Mouse (Mus musculus): ENCODE measurements around the gene Tbx5. TPM values are rescaled to one million over a fixed set of nuclear protein-coding genes. Genes with fewer than 3 reads are reported as not detected.
A peak's percentile ranks its signal among the peaks of the same experiment; 100 is the strongest.

Gene Tbx5
- polyA plus RNA-seq, 1 experiment = 2.7 TPM

DNA sequence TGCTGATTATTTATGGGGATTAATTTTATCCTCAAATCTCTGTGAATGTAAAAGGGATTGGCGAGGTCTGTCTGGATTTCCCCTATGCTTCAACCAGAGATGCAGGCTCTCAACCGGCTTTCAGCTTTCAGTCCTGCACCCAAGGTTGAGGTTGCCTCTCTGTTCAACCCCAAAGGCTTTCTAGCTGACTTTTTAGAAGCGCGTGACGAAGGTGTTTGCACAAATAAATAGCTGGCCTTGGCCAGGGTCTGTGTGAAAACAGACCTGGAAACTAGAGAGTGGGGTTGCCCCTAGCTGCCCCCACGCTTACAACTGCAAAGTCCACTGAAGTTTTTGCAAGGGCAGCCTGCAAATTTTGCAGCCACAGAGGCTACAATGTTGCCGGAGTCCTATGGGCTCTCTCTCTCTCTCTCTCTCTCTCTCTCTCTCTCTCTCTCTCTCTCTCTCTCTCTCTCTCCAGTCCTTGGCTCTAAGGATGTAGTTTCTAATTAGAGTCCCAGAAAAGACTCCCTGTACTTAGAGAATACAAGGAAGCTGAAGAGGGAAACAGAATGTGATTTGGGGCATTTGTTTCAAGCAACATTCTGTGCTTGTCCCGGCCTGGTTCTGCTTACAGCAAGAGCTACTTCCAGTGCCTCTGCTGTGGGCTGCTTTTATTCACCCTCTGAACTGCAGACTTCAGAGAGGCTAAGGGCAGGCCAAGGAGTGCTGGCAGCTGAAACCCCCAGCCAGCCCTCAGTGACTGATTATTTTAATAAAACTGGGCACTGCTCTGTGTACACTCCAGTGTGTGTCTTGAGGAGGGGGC is 959 bp downstream of the Tbx5 start:
- Histone ChIP-seq H3K4me3 (ENCODE audit: insufficient read depth, low read depth, low read length) (peak overlapping the region; percentile 44), H3K27ac (replicated peaks; ENCODE audit: low read depth, low read length) (peak overlapping the region; percentile 77), H3K4me1 (ENCODE audit: control insufficient read depth, insufficient read depth, insufficient read length, low read length) (0 out of 2 replicates have a peak, but pooled peaks cover 3% of the 10 kb centered on the region)

DNA sequence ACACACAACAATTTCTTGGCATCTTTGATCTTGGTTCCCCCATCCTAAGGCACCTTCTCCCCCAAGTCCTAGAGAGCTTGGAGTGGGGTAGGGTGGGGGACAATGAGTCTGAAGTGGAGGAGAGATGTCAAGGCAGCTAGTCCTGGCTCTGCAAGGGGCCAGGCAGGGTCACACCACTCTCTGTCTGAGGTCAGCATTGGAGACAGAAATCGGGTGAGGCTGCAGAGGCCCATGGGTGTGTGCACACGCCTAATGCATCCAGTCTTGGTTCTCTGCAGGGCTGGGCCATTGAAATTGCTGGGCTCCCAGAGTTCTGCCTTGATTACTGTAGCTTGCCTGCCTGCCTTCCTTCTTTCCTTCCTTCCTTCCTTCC is 1.5 kb downstream of the Tbx5 start:
- peak overlapping the region; percentile 42 for H3K27ac ChIP-seq (replicated peaks; ENCODE audit: low read depth, low read length)

DNA sequence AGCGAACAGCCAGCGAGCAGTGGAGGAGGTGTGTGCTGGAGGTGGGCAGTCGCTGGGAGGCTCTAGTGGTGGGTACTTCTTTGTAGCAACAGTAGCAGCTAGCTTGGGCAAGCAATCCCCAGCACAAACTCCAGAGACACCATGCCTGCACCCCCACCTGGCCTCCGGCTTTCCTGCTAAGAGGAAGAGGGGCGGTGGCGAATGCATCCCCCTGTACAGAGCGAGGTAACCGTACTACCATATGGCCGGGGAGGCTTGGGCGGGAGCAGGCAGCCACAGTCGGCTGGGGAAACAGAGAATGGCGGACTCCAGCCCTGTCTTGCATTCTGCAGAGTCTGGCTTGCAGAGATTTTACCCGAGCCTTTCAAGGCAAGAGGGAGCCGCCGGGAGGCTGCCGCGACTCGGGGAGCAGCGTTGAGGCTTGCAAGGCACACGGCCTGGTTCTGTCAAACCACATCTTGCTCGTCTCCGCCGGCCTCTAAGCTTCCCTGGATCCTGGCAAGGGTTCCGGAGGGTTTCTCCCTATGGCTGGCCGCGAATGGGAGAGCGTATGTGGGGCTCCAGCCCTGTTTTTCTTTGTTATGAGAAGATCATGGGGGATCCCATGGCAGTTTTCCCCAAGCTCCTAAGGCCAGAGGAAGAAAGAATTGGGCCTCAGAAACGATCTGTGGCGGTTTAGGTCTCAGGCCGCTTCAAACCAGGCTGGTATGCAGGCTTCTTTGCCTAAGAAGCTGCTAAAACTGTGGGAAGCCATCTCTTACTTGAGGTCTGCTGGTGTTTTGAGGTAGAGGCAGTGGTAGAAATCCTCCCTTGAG is 2.8 kb downstream of the Tbx5 start:
- Histone ChIP-seq H3K4me3 (ENCODE audit: insufficient read depth, low read depth, low read length) (peak overlapping the region; percentile 44), H3K27ac (replicated peaks; ENCODE audit: low read depth, low read length) (peak overlapping the region; percentile 62), H3K4me1 (ENCODE audit: control insufficient read depth, insufficient read depth, insufficient read length, low read length) (0 out of 2 replicates have a peak, but pooled peaks cover 3% of the 10 kb centered on the region)

More for the DNA sequence above, 1.5 kb downstream of the Tbx5 start:
- Histone ChIP-seq H3K4me1 (ENCODE audit: control insufficient read depth, insufficient read depth, insufficient read length, low read length) (0 out of 2 replicates have a peak, but pooled peaks cover 3% of the 10 kb centered on the region), H3K4me3 (ENCODE audit: insufficient read depth, low read depth, low read length) (peak overlapping the region; percentile 44)

DNA sequence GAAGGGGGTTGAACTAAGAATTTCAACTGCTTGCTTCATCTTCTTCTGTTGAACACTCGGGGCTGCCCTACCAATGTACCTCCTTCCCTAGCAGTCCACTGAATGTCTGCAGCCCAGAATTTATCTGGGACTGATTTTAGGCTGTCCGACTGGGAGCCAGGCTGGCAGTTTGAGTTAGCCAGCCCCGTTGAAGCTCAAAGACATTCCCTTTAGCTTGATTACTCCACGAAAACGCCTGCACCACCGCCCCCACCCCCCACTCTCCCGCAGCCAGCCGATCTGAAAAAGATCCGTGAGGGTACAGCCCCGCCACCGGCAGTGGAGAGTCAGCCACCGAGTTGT is 3.4 kb downstream of the Tbx5 start:
- Histone ChIP-seq H3K4me1 (ENCODE audit: control insufficient read depth, insufficient read depth, insufficient read length, low read length) (0 out of 2 replicates have a peak, but pooled peaks cover 3% of the 10 kb centered on the region), H3K4me3 (ENCODE audit: insufficient read depth, low read depth, low read length) (peak overlapping the region; percentile 44), H3K27ac (replicated peaks; ENCODE audit: low read depth, low read length) (peak overlapping the region; percentile 61; the same call in 1 of the 2 replicates)

DNA sequence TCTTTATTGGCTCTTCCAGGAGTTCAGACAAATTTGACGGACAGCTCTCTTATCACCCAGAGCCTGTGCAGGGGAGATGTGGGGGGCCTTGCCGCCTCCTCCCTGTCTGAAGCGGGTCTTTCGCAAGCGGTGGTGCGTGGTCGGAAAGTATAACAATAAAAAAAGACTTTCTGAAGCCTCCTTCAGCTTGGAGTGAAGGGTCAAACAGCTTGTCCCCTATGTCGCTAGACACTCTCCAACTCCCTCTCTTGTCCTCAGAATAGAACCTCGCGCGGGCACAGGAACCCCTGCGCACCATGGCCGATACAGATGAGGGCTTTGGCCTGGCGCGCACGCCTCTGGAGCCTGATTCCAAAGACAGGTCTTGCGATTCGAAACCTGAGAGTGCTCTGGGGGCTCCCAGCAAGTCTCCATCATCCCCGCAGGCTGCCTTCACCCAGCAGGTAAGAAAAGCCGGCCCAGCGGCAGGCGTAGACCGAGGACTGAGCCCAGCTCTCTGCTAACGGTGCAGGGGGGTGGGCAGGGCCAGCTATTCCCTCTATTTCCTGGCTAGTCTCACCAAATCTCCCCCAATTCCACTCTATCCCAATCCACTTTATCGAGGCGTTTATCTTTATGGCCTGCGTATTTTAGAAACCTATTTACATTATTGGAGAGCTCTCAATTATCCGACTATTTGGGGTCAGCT is 4.3 kb downstream of the Tbx5 start:
- Histone ChIP-seq H3K4me3 (ENCODE audit: insufficient read depth, low read depth, low read length) (peak overlapping the region; percentile 50), H3K27ac (replicated peaks; ENCODE audit: low read depth, low read length) (peak overlapping the region; percentile 51), H3K4me1 (ENCODE audit: control insufficient read depth, insufficient read depth, insufficient read length, low read length) (no peaks in the 10 kb centered on the region)

DNA sequence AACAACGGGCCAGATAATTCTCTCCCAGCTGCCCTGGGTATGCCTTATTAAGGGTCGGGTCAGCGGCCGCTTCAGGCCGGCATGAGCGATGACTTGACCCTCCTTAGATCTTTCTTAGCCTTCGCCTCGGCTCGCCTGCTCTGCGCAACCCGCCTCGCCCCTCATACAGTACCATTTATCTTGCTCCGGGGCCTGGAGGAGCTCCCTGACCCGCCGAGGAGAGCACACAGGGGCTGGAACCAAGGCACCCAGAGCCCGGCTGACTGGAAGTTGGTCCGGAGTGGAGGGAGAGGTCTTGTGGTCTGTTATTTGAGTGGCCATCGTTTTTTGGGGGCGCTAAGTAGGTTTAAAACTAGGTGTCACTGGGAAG is 4.8 kb downstream of the Tbx5 start:
- Histone ChIP-seq H3K4me1 (ENCODE audit: control insufficient read depth, insufficient read depth, insufficient read length, low read length) (no peaks in the 10 kb centered on the region), H3K27ac (replicated peaks; ENCODE audit: low read depth, low read length) (0 out of 2 replicates have a peak overlapping the region, but pooled peaks have one; percentile 13), H3K4me3 (ENCODE audit: insufficient read depth, low read depth, low read length) (peak overlapping the region; percentile 50)

DNA sequence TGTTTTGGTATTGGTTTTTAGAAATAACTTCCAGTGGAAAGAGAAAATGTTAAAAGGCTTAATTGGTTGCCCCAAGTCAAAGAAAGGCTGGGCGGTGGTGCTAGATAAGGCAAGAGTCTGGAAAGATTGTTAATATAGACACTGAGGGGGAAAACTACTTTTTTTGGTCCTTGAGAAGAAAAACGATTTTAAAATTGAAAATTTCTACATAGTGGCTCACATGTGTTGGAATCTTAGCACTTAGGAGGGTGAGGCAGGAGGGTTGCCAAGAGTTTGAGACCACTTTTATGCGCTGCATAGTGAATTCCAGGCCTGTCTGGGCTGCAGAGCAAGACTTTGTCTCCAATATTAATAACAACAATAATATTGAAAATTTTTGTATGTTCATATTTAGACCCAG is 5.4 kb downstream of the Tbx5 start:
- no peak overlapping the region for H3K27ac ChIP-seq (replicated peaks; ENCODE audit: low read depth, low read length)

DNA sequence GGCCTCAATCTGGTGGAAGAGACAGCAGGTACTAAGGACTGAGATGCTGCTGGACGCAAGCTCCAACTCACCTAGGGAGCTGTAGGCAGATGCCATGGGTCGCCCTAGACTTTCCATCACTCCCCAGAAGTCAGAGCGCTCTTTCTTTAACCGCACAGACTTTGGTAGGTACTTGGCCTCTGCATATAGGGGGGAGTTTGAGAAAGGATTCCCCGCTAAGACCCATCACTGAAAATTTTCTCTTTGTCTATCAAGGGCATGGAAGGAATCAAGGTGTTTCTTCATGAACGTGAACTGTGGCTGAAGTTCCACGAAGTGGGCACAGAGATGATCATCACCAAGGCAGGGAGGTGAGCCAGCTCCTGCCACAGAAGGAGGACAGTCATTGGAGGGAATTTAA is 6.0 kb downstream of the Tbx5 start:
- Histone ChIP-seq H3K27ac (replicated peaks; ENCODE audit: low read depth, low read length) (peak overlapping the region; percentile 29; the same call in 1 of the 2 replicates), H3K4me3 (ENCODE audit: insufficient read depth, low read depth, low read length) (peak overlapping the region; percentile 40), H3K4me1 (ENCODE audit: control insufficient read depth, insufficient read depth, insufficient read length, low read length) (no peaks in the 10 kb centered on the region)

More for the DNA sequence above, 5.4 kb downstream of the Tbx5 start:
- Histone ChIP-seq H3K4me1 (ENCODE audit: control insufficient read depth, insufficient read depth, insufficient read length, low read length) (no peaks in the 10 kb centered on the region), H3K4me3 (ENCODE audit: insufficient read depth, low read depth, low read length) (0 out of 2 replicates have a peak overlapping the region, but pooled peaks have one; percentile 3)

DNA sequence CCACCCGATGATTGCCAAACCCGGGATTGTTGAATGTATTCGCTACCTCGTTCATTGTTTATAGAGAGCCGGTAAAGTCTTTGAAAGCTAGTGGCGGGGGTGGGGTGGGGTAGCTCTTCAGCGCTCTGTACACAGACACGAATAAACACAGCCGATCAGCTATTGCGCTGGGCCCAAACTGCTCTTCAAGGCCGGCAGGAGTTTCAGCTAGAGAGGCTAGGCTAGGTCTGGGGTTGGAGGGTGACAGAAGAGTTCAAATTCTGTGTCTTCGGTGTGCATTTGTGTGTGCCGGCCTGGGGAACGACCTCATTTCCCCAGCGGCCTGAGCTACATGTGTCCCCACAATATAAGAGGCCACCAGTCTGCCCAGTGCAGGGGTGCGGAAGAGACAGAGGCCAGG is 6.7 kb downstream of the Tbx5 start:
- H3K4me3 ChIP-seq (ENCODE audit: insufficient read depth, low read depth, low read length) = peak overlapping the region; percentile 40
- H3K4me1 ChIP-seq (ENCODE audit: control insufficient read depth, insufficient read depth, insufficient read length, low read length) = no peaks in the 10 kb centered on the region
- peak overlapping the region; percentile 29 for H3K27ac ChIP-seq (replicated peaks; ENCODE audit: low read depth, low read length)

DNA sequence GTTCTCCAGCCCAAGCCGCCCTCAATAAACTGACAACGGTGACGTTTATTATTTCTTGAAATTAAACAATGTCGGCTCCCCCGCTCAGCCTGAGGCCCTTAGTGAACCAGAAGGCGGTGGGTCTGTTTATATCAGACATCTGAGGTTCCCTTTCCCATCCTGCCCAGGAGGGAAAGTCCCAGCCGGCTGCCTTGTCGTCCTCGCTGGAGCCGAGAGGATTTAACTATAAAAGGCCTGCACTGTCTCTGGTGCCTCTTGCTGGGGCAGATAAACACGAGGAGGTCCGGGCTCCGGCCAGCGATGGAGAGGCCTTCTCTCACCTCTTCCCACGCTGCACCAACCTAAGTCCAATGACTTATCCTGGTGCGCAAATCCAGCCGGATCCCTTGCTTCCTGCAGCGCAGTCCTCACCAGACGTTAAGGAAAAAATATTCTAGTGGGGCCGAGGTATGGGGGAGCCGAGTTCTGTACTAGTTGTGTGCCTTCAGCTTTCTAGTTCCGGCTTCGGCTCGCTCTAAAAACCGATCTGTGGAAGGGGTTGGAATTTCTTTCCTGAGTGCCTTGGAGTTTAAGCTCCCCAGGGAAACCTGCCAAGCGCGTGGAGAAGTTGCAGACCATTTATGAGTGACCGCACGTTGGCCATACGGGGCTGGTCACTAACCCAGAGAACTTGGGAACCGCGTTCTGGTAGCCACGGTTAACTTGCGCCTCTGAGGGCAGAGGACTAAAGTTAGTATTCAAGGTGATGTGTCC is 7.3 kb downstream of the Tbx5 start:
- Histone ChIP-seq H3K27ac (replicated peaks; ENCODE audit: low read depth, low read length) (peak overlapping the region; percentile 29), H3K4me3 (ENCODE audit: insufficient read depth, low read depth, low read length) (peak overlapping the region; percentile 40; the same call in 1 of the 2 replicates), H3K4me1 (ENCODE audit: control insufficient read depth, insufficient read depth, insufficient read length, low read length) (no peaks in the 10 kb centered on the region)

DNA sequence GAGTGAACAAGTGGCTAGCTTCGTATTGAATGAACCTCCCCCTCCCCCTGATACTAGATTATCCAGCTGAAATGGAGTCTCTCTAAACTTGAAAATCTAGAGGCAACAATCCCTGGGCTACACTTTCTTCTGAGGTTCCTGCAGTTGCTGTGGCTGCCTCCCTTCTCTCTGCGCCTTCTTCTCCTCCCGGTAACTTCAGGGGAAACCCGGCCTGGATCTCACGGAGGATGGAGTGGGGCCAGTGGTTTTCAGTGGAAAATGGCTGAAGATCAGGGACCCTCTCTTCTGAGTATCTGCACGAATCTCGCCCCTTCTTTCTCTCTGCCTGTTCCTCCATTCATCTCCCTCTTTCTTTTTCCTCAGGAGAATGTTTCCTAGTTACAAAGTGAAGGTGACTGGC is 7.9 kb downstream of the Tbx5 start:
- H3K4me1 ChIP-seq (ENCODE audit: control insufficient read depth, insufficient read depth, insufficient read length, low read length) = 0 out of 2 replicates have a peak, but pooled peaks cover 3% of the 10 kb centered on the region
- H3K27ac ChIP-seq (replicated peaks; ENCODE audit: low read depth, low read length) = no peak overlapping the region
- H3K4me3 ChIP-seq (ENCODE audit: insufficient read depth, low read depth, low read length) = 0 out of 2 replicates have a peak overlapping the region, but pooled peaks have one; percentile 9

DNA sequence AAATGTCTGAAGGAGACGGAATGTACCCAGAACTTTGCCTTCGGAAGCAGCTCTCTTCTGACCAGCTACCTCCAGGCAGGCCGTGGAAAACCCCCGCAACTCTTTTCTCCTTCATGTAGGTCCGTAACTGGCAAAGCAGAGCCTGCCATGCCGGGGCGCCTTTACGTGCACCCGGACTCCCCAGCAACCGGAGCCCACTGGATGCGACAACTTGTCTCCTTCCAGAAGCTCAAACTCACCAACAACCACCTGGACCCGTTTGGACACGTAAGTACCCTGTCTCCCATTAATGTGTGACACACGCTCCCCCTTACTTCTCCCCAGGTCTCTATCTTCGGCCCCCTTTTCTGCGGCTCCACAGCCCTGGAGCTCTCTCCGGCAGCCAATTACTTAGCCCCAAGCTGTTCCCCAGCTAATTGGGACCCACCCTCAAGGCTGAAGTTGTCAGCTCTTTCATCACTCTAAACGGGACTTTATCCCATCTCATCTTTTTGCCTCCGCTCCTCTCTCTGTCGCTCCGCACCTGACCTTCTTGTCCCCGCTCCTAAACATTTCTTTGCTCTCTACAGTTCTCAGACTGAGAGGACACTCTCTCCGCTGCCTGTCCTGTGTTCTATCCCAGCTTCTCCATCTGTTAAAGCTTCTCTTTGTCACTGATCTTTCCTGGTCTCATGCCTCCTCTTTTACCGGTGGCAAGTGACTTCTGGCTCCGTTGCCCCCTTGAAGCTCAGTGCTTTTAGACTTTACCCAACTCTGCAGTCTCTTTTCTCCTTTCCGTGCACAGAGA is 9.4 kb downstream of the Tbx5 start:
- Histone ChIP-seq H3K27ac (replicated peaks; ENCODE audit: low read depth, low read length) (peak overlapping the region; percentile 24), H3K4me3 (ENCODE audit: insufficient read depth, low read depth, low read length) (peak overlapping the region; percentile 10; the same call in 1 of the 2 replicates), H3K4me1 (ENCODE audit: control insufficient read depth, insufficient read depth, insufficient read length, low read length) (0 out of 2 replicates have a peak, but pooled peaks cover 3% of the 10 kb centered on the region)

DNA sequence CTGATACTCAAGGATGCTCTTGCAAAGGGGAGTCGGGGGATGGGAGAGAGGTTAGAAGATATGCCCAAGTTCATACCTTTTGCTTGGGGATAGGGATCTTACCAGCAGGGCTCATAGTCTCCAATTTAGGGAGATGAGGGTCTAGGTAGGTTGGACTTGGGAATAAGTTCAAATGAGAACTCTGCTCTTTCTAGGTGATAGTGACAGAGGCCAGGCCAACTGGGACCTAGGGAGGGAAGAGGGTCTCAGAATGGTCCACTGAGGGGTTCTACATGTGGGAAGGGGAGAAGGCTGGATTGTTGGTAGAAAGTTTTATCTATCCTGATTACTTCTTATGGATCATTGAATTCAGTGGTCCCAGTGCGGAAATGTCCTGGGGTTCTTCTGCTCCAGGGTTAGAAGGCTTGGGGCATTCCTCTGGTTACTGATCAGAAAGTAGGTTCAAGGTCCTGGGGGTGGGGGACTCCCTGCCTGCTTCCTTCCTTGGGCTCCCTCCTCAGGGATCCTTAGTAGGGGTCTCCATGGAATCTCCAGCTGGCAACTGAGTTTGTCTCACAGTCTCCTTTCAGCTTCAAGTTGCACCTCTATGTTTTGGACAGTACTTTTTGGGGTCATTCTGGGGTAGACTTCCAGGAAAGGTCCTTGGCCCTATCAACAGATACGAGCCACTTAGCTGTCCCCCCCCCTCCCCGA is 10.4 kb downstream of the Tbx5 start:
- Histone ChIP-seq H3K4me3 (ENCODE audit: insufficient read depth, low read depth, low read length) (peak overlapping the region; percentile 3; the same call in 1 of the 2 replicates), H3K4me1 (ENCODE audit: control insufficient read depth, insufficient read depth, insufficient read length, low read length) (0 out of 2 replicates have a peak, but pooled peaks cover 3% of the 10 kb centered on the region), H3K27ac (replicated peaks; ENCODE audit: low read depth, low read length) (no peak overlapping the region)

Data from brown adipose tissue, adult 24 weeks (tissue).